Mouse (Mus musculus): ENCODE measurements around the gene Yars.

DNA sequence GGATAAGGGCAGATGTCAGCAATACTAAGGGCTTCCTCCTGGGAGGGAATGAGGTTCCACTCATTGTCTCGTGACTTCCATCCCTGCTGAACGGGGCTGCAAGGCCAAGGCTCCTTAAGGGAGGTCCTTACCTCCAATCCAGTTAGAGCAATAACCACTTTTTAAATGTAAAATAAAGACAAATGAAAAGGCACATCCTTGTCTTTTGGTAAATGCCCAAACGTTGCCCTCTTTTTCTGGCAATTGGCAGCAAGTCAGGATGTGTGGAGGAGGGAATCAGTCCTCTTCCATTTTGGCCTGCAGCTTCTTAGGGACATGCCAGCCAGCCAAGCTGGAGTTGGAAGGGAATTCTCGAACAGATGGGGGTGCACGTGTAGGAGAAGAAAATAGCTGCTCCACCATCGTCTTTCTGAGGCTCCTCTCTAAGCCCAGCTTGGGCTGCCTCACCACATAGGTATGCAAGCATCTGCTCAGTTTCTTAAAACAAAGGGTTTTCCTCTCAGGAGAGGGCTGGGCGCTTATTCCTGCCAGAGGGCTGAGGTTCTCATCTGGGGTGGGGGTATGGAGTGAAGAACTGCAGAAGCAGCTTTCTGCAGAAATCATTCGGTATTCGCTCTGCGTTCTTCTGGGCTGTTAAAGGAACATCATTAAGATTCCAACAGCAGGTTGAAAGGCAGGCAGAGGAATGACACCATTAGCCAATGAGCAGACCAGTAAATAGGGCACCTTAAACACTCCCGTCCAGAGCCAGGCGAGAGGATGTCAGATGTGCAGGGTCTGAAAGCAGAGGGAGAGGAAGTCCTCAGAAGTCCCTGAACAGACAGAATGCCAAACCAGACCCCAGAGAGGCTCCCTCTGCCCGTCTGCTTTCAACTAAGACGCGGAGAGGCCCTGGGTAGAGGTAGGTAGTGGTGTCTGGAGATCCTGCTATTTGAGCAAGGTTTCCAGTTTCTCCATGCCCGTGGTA is 44.9 kb upstream of the Yars start:
- TF ChIP-seq POLR2A (IDR thresholded peaks at IDR 0.05; ENCODE audit: control insufficient read depth in 1 of 2, insufficient read depth in 1 of 2, low read depth in 1 of 2, low read length in 2 of 2, poor library complexity in 1 of 2): no peak
- no peak for TF ChIP-seq CTCF (IDR thresholded peaks at IDR 0.05 in 2 of 3, conservative IDR thresholded peaks at IDR 0.05 in 1 of 3; ENCODE audit: control insufficient read depth in 1 of 3, insufficient read depth in 1 of 3, low read depth in 2 of 3, low read length in 3 of 3, poor library complexity in 1 of 3, severe bottlenecking in 1 of 3)

Measured in MEL (cell line).